Mouse (Mus musculus) cerebral cortex, adult 2 months (tissue): Measurements from ENCODE around the gene Rrp36.

Source experiments
- WGBS: fragments of 180-500 bp; shearing (Covaris S2); methylation state at CpG from one replicate; pipeline ENCODE4 v1.1.7; 2018; 5-methylcytosine and 5-hydroxymethylcytosine counted together

Rrp36 gene

DNA sequence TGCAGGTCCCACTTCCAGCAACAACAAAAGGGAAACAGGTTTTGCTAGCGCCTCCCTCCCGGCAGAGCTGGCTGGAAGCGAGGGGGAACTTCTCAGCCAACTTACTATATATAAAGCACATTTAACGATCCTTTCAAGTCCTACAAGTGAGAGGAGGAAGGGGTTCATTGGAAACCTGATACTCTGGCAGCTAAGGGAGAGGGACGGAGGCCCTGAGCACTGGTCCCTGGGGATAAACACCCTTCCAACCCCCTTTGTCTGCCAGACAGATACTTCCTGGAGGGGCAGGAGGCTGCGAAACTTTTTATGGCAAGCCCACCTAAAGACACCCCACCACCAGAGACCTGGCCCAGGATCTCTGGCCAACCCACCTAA lies 55.8 kb downstream of the Rrp36 start:
- WGBS: 29% methylated on average over 6 of the region's 6 CpGs

DNA sequence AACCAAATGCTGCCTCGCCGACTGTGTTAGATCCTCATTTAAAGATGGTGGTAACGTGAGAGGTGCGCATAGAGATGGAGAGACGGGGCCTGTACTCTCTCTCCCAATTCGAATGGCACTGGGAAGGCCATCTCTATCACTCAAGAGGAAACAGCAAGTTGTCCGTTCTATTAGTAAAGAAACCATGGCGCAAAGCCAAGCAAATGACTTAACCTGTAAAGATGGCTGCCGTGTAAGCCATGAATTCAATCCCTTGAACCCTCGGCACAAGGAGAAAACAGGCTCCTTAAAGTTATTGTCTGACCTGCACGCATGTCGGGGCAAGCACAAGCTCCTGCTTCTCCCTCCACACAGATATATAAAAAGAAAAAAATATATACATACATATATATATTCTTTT lies 56.4 kb downstream of the Rrp36 start:
- WGBS: 72% methylated on average over 12 of the region's 12 CpGs
